Mouse (Mus musculus): ENCODE measurements around the gene Tspan17. TPM values are rescaled to one million over a fixed set of nuclear protein-coding genes. Genes with fewer than 3 reads are reported as not detected.
A peak's percentile ranks its signal among the peaks of the same experiment; 100 is the strongest.
"Not testable (repeated sequence)": the region's sequence is repeated elsewhere in the genome, so short reads cannot be mapped to it uniquely, and the experiment has no call there.

Tspan17 gene
- polyA plus RNA-seq, 1 experiment from 2014 or later, result 8.1 TPM

- H3K27ac ChIP-seq (ENCODE audit: low read depth, low read length), result no peak overlapping the region
- 87% methylated on average over 3 of the region's 3 CpGs for WGBS
- no peaks in the 10 kb centered on the region for H3K27me3 ChIP-seq (ENCODE audit: control insufficient read depth, insufficient read depth, low read length)
- ATAC-seq (replicated peaks; ENCODE audit: low FRiP score), result no peak
- no peak for DNase-seq (ENCODE audit: low spot score)
- H3K4me1 ChIP-seq (replicated peaks; ENCODE audit: control insufficient read depth, insufficient read depth, low read length), result no peaks in the 10 kb centered on the region
- H3K4me2 ChIP-seq (ENCODE audit: low read depth, low read length, severe bottlenecking), result no peak overlapping the region
- H3K36me3 ChIP-seq (ENCODE audit: control insufficient read depth, insufficient read depth, low read length), result no peaks in the 10 kb centered on the region
- no peak overlapping the region for H3K9ac ChIP-seq (ENCODE audit: low read length)
- no peaks in the 10 kb centered on the region for H3K9me3 ChIP-seq (ENCODE audit: control insufficient read depth, low read length)
- no peak overlapping the region for H3K4me3 ChIP-seq (ENCODE audit: low read depth, low read length)
Observed at GRCm38 (mm10) chr13:54781086-54781485, 8.1 kb upstream of the Tspan17 start.

DNA sequence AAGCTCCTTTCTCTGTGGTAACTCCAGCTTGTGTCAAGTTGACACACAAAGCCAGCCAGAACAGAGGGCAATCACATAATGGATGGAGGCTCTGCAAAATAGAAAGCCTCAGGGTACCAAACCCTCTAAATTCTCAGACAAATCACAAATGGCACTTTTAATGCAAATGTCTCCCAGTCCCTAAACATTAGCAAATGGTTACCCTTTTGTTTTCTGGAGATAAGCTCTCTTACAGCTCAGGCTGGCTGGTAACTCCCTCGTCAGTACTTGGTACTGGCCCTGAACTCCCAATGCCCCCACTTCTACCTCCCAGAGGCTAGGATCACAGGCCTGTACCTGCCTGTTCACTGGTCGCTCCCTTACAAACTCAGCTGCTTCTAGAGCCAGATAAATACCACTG is 5.9 kb upstream of the Tspan17 start:
- ATAC-seq (replicated peaks; ENCODE audit: low FRiP score) (no peak), DNase-seq (ENCODE audit: low spot score) (no peak)
- WGBS, result 39% methylated on average over 2 of the region's 2 CpGs

DNA sequence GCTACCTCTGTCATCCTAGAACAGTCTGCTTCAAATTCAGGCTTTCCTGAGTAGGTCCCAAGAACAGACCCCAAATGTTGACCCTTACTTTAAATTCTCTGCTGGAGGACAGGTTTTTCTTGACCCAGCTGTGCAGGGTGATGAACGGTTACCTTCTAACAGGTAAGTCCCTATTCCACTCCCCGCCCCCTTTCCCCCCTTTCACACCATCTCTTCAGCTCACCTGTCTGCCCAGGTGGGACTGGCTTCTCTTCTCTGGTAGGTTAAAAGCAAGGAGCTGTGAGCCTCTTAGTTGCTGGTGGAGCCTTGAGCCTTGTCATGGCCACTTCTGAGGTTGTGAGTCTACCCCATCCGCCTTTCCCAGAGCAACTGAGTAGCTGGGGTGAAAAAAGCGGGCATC is 5.5 kb upstream of the Tspan17 start, which contains the start of gene Eif4e1b:
Gene Eif4e1b (plus strand): TSS at position 301 of the 400 bp plus-strand sequence.
- no peaks in the 10 kb centered on the region for H3K27me3 ChIP-seq (ENCODE audit: control insufficient read depth, insufficient read depth, low read length)
- WGBS, result 86% methylated on average over 4 of the region's 4 CpGs
- H3K36me3 ChIP-seq (ENCODE audit: control insufficient read depth, insufficient read depth, low read length), result no peaks in the 10 kb centered on the region
- no peak within 1 kb of the TSS for H3K27ac ChIP-seq (ENCODE audit: low read depth, low read length)
- no peaks in the 10 kb centered on the region for H3K4me1 ChIP-seq (replicated peaks; ENCODE audit: control insufficient read depth, insufficient read depth, low read length)
- no peak for DNase-seq (ENCODE audit: low spot score)
- no peak for ATAC-seq (replicated peaks; ENCODE audit: low FRiP score)
- H3K4me3 ChIP-seq (ENCODE audit: low read depth, low read length), result no peak within 1 kb of the TSS
- H3K9me3 ChIP-seq (ENCODE audit: control insufficient read depth, low read length), result no peaks in the 10 kb centered on the region
- H3K9ac ChIP-seq (ENCODE audit: low read length), result no peak within 1 kb of the TSS
- H3K4me2 ChIP-seq (ENCODE audit: low read depth, low read length, severe bottlenecking), result no peak within 1 kb of the TSS

More for the DNA sequence above, 5.9 kb upstream of the Tspan17 start:
- H3K4me1 ChIP-seq (replicated peaks; ENCODE audit: control insufficient read depth, insufficient read depth, low read length), result no peaks in the 10 kb centered on the region
- no peak overlapping the region for H3K9ac ChIP-seq (ENCODE audit: low read length)
- H3K36me3 ChIP-seq (ENCODE audit: control insufficient read depth, insufficient read depth, low read length), result no peaks in the 10 kb centered on the region
- no peaks in the 10 kb centered on the region for H3K9me3 ChIP-seq (ENCODE audit: control insufficient read depth, low read length)
- no peak overlapping the region for H3K4me3 ChIP-seq (ENCODE audit: low read depth, low read length)
- H3K27ac ChIP-seq (ENCODE audit: low read depth, low read length), result no peak overlapping the region
- no peak overlapping the region for H3K4me2 ChIP-seq (ENCODE audit: low read depth, low read length, severe bottlenecking)
- H3K27me3 ChIP-seq (ENCODE audit: control insufficient read depth, insufficient read depth, low read length), result no peaks in the 10 kb centered on the region

DNA sequence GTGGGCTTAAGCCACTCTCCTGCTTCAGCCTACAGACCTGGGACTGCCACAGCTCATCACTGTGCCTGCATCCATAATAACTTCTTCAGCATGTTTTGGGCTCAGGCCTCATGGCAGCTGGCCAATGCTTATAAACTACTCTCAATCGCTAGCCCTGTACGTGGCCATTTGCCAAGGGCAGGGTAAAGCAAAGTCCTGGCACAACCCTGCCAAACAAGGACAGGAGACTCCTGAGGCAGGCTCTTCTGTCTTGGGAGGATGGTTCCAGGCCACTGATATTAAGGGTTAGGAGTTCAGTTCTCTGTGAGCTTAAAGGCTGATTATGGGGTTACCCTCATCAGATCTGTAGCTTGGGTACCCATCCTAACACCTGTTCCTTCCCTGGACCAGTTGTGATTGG is 1.6 kb upstream of the Tspan17 start:
- H3K4me3 ChIP-seq (ENCODE audit: low read depth, low read length); H3K9me3 ChIP-seq (ENCODE audit: control insufficient read depth, low read length); H3K4me2 ChIP-seq (ENCODE audit: low read depth, low read length, severe bottlenecking); ATAC-seq (replicated peaks; ENCODE audit: low FRiP score); H3K9ac ChIP-seq (ENCODE audit: low read length); H3K27ac ChIP-seq (ENCODE audit: low read depth, low read length); DNase-seq (ENCODE audit: low spot score); H3K4me1 ChIP-seq (replicated peaks; ENCODE audit: control insufficient read depth, insufficient read depth, low read length); H3K36me3 ChIP-seq (ENCODE audit: control insufficient read depth, insufficient read depth, low read length): not testable (repeated sequence)
- WGBS, result 92% methylated on average over 2 of the region's 2 CpGs
- peaks cover 13% of the 10 kb centered on the region for H3K27me3 ChIP-seq (ENCODE audit: control insufficient read depth, insufficient read depth, low read length)

- H3K9ac ChIP-seq (ENCODE audit: low read length), result peak overlapping the region; percentile 28
- 2% methylated on average over 38 of the region's 38 CpGs for WGBS
- H3K36me3 ChIP-seq (ENCODE audit: control insufficient read depth, insufficient read depth, low read length), result no peaks in the 10 kb centered on the region
- H3K27me3 ChIP-seq (ENCODE audit: control insufficient read depth, insufficient read depth, low read length), result peaks cover 13% of the 10 kb centered on the region
- H3K4me2 ChIP-seq (ENCODE audit: low read depth, low read length, severe bottlenecking), result peak overlapping the region; percentile 79
- 0 out of 2 replicates have a peak, but pooled peaks cover 3% of the 10 kb centered on the region for H3K4me1 ChIP-seq (replicated peaks; ENCODE audit: control insufficient read depth, insufficient read depth, low read length)
- DNase-seq (ENCODE audit: low spot score) (peak; percentile 74), ATAC-seq (replicated peaks; ENCODE audit: low FRiP score) (peak; percentile 33)
- H3K4me3 ChIP-seq (ENCODE audit: low read depth, low read length), result peak overlapping the region; percentile 42
- no peak overlapping the region for H3K27ac ChIP-seq (ENCODE audit: low read depth, low read length)
- no peaks in the 10 kb centered on the region for H3K9me3 ChIP-seq (ENCODE audit: control insufficient read depth, low read length)
Observed at GRCm38 (mm10) chr13:54789561-54790397, 602 bp downstream of the Tspan17 start.

DNA sequence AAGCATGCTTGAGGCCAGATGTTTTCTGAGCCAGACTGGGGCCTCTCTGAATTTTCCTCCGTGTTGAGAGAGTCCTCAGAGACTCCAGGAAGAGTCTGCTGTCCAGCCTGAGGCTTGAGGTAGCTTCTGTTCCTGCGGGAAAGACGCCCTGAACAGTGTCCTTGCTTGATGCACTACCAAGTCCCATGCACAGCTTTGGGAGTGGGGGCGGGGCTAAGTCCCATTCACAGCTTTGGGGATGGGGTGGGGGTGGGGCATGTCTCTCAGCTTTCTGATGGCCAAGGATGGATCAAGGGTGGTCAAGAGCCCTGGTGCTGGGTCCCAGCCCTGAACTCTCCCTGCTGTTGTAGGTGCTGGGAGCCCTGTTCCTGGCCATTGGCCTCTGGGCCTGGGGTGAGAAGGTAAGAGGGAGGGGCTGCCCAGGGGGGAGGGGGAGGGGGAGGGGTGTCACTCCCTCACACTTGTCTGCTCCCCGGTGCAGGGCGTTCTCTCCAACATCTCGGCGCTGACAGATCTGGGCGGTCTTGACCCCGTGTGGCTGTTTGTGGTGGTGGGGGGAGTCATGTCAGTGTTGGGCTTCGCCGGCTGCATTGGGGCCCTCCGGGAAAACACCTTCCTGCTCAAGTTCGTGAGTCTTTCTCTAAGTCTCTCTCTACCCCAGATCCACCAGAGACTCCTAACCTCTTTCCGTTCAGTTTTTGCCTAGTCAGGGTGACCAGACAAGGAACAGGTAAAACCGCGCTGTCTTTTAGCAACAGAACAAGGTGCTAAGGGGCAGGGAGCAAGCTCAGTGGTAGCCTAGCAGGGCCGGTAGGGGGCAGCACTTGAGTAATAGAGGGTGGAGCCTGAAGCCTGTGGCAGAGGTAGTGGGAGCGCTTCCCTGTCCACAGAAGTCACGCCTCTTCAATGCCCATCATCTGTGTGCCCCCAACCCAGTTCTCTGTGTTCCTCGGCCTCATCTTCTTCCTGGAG is 3.4 kb downstream of the Tspan17 start:
- Histone ChIP-seq H3K9me3 (ENCODE audit: control insufficient read depth, low read length) (no peaks in the 10 kb centered on the region), H3K27ac (ENCODE audit: low read depth, low read length) (no peak overlapping the region), H3K4me3 (ENCODE audit: low read depth, low read length) (no peak overlapping the region), H3K4me2 (ENCODE audit: low read depth, low read length, severe bottlenecking) (no peak overlapping the region), H3K27me3 (ENCODE audit: control insufficient read depth, insufficient read depth, low read length) (peaks cover 13% of the 10 kb centered on the region), H3K4me1 (replicated peaks; ENCODE audit: control insufficient read depth, insufficient read depth, low read length) (0 out of 2 replicates have a peak, but pooled peaks cover 3% of the 10 kb centered on the region), H3K9ac (ENCODE audit: low read length) (no peak overlapping the region), H3K36me3 (ENCODE audit: control insufficient read depth, insufficient read depth, low read length) (no peaks in the 10 kb centered on the region)
- ATAC-seq (replicated peaks; ENCODE audit: low FRiP score) (no peak), DNase-seq (ENCODE audit: low spot score) (no peak)
- 20% methylated on average over 21 of the region's 21 CpGs for WGBS

GRCm38 (mm10) chr13:54794002-54794577 is 4.9 kb downstream of the Tspan17 start:
- H3K4me3 ChIP-seq (ENCODE audit: low read depth, low read length), result no peak overlapping the region
- no peak for DNase-seq (ENCODE audit: low spot score)
- H3K9ac ChIP-seq (ENCODE audit: low read length), result no peak overlapping the region
- H3K27ac ChIP-seq (ENCODE audit: low read depth, low read length), result no peak overlapping the region
- H3K36me3 ChIP-seq (ENCODE audit: control insufficient read depth, insufficient read depth, low read length), result no peaks in the 10 kb centered on the region
- no peak for ATAC-seq (replicated peaks; ENCODE audit: low FRiP score)
- H3K4me1 ChIP-seq (replicated peaks; ENCODE audit: control insufficient read depth, insufficient read depth, low read length), result 0 out of 2 replicates have a peak, but pooled peaks cover 3% of the 10 kb centered on the region
- 81% methylated on average over 16 of the region's 16 CpGs for WGBS
- peaks cover 13% of the 10 kb centered on the region for H3K27me3 ChIP-seq (ENCODE audit: control insufficient read depth, insufficient read depth, low read length)
- H3K9me3 ChIP-seq (ENCODE audit: control insufficient read depth, low read length), result no peaks in the 10 kb centered on the region
- H3K4me2 ChIP-seq (ENCODE audit: low read depth, low read length, severe bottlenecking), result no peak overlapping the region

DNA sequence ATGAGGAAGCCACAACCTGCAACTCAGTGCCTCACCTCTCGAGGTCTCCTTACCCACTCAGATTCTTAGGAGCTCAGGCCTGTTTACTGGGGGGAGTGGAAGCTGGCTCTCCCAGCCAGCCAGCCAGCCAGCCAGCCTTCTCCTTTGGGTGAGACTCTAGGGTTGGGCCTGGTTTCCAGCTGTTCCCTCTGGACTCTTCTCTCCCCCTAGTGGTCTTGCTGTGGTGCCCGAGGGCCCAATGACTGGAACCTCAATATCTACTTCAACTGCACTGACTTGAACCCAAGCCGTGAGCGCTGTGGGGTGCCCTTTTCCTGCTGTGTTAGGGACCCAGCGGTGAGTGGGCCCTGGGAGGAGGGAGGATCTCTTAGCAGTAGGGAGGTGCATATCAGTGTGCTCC is 5.7 kb downstream of the Tspan17 start:
- no peak for ATAC-seq (replicated peaks; ENCODE audit: low FRiP score)
- 54% methylated on average over 5 of the region's 5 CpGs for WGBS
- DNase-seq (ENCODE audit: low spot score), result no peak
- Histone ChIP-seq H3K36me3 (ENCODE audit: control insufficient read depth, insufficient read depth, low read length) (no peaks in the 10 kb centered on the region), H3K9ac (ENCODE audit: low read length) (no peak overlapping the region), H3K27me3 (ENCODE audit: control insufficient read depth, insufficient read depth, low read length) (peaks cover 13% of the 10 kb centered on the region), H3K4me3 (ENCODE audit: low read depth, low read length) (no peak overlapping the region), H3K9me3 (ENCODE audit: control insufficient read depth, low read length) (no peaks in the 10 kb centered on the region), H3K27ac (ENCODE audit: low read depth, low read length) (no peak overlapping the region), H3K4me1 (replicated peaks; ENCODE audit: control insufficient read depth, insufficient read depth, low read length) (0 out of 2 replicates have a peak, but pooled peaks cover 3% of the 10 kb centered on the region), H3K4me2 (ENCODE audit: low read depth, low read length, severe bottlenecking) (no peak overlapping the region)
